Mouse (Mus musculus): ENCODE measurements around the gene Fgfr2. TPM values are rescaled to one million over a fixed set of nuclear protein-coding genes. Genes with fewer than 3 reads are reported as not detected.

Gene Fgfr2
- total and polyA plus RNA-seq, 2 experiments from 2014 or later = 17.1 to 47.6 TPM

- H3K4me2 ChIP-seq (ENCODE audit: low read depth) = no peak overlapping the region
- TF ChIP-seq CTCF (IDR thresholded peaks at IDR 0.05; ENCODE audit: low read depth) = no peak
- ATAC-seq = no peak
- no peaks in the 10 kb centered on the region for H3K4me1 ChIP-seq (ENCODE audit: insufficient read depth)
- no peak overlapping the region for H3K4me3 ChIP-seq (ENCODE audit: low read depth, low read length)
- H3K36me3 ChIP-seq (ENCODE audit: insufficient read depth) = peaks cover 9% of the 10 kb centered on the region
- H3K27me3 ChIP-seq (ENCODE audit: insufficient read depth, low read length) = no peaks in the 10 kb centered on the region
- DNase-seq = no peak
- WGBS = 84% methylated on average over 4 of the region's 4 CpGs
- H3K9ac ChIP-seq = no peak overlapping the region
- no peaks in the 10 kb centered on the region for H3K9me3 ChIP-seq (ENCODE audit: low read length)
- no peak overlapping the region for H3K27ac ChIP-seq (ENCODE audit: low read depth, low read length)
Observed at GRCm38 (mm10) chr7:132233732-132234131, 889.4 kb downstream of the Fgfr2 start.

GRCm38 (mm10) chr7:132232937-132233336 lies 890.2 kb downstream of the Fgfr2 start:
- H3K36me3 ChIP-seq (ENCODE audit: insufficient read depth) = peaks cover 6% of the 10 kb centered on the region
- no peak overlapping the region for H3K4me3 ChIP-seq (ENCODE audit: low read depth, low read length)
- H3K27ac ChIP-seq (ENCODE audit: low read depth, low read length) = no peak overlapping the region
- no peak for TF ChIP-seq CTCF (IDR thresholded peaks at IDR 0.05; ENCODE audit: low read depth)
- H3K9ac ChIP-seq = no peak overlapping the region
- no peaks in the 10 kb centered on the region for H3K27me3 ChIP-seq (ENCODE audit: insufficient read depth, low read length)
- no peaks in the 10 kb centered on the region for H3K4me1 ChIP-seq (ENCODE audit: insufficient read depth)
- 63% methylated on average over 2 of the region's 2 CpGs for WGBS
- ATAC-seq = no peak
- H3K4me2 ChIP-seq (ENCODE audit: low read depth) = no peak overlapping the region
- H3K9me3 ChIP-seq (ENCODE audit: low read length) = no peaks in the 10 kb centered on the region
- DNase-seq = no peak

- no peaks in the 10 kb centered on the region for H3K4me1 ChIP-seq (ENCODE audit: insufficient read depth)
- H3K4me3 ChIP-seq (ENCODE audit: low read depth, low read length) = no peak overlapping the region
- 95% methylated on average over 3 of the region's 3 CpGs for WGBS
- no peak overlapping the region for H3K27ac ChIP-seq (ENCODE audit: low read depth, low read length)
- ATAC-seq = no peak
- H3K36me3 ChIP-seq (ENCODE audit: insufficient read depth) = no peaks in the 10 kb centered on the region
- H3K9me3 ChIP-seq (ENCODE audit: low read length) = no peaks in the 10 kb centered on the region
- no peak for TF ChIP-seq CTCF (IDR thresholded peaks at IDR 0.05; ENCODE audit: low read depth)
- no peak overlapping the region for H3K4me2 ChIP-seq (ENCODE audit: low read depth)
- no peak for DNase-seq
- H3K27me3 ChIP-seq (ENCODE audit: insufficient read depth, low read length) = no peaks in the 10 kb centered on the region
- no peak overlapping the region for H3K9ac ChIP-seq
Observed at GRCm38 (mm10) chr7:132231476-132231875, 891.7 kb downstream of the Fgfr2 start.

GRCm38 (mm10) chr7:132230961-132231360 lies 892.2 kb downstream of the Fgfr2 start:
- Histone ChIP-seq H3K27ac (ENCODE audit: low read depth, low read length) (no peak overlapping the region), H3K4me1 (ENCODE audit: insufficient read depth) (no peaks in the 10 kb centered on the region), H3K4me2 (ENCODE audit: low read depth) (no peak overlapping the region), H3K9me3 (ENCODE audit: low read length) (no peaks in the 10 kb centered on the region), H3K9ac (no peak overlapping the region), H3K27me3 (ENCODE audit: insufficient read depth, low read length) (no peaks in the 10 kb centered on the region), H3K4me3 (ENCODE audit: low read depth, low read length) (no peak overlapping the region), H3K36me3 (ENCODE audit: insufficient read depth) (no peaks in the 10 kb centered on the region)
- ATAC-seq = no peak
- 84% methylated on average over 3 of the region's 3 CpGs for WGBS
- no peak for TF ChIP-seq CTCF (IDR thresholded peaks at IDR 0.05; ENCODE audit: low read depth)
- DNase-seq = no peak

- TF ChIP-seq CTCF (IDR thresholded peaks at IDR 0.05; ENCODE audit: low read depth) = no peak
- no peak; the same call in 1 of the 2 replicates for ATAC-seq
Observed at GRCm38 (mm10) chr7:132227075-132227640, 896.0 kb downstream of the Fgfr2 start.

GRCm38 (mm10) chr7:132226379-132227074 lies 896.6 kb downstream of the Fgfr2 start:
- TF ChIP-seq CTCF (IDR thresholded peaks at IDR 0.05; ENCODE audit: low read depth) = peak; percentile 96
- Histone ChIP-seq H3K36me3 (ENCODE audit: insufficient read depth) (no peaks in the 10 kb centered on the region), H3K9me3 (ENCODE audit: low read length) (no peaks in the 10 kb centered on the region), H3K27me3 (ENCODE audit: insufficient read depth, low read length) (no peaks in the 10 kb centered on the region), H3K4me2 (ENCODE audit: low read depth) (no peak overlapping the region), H3K9ac (no peak overlapping the region), H3K27ac (ENCODE audit: low read depth, low read length) (no peak overlapping the region), H3K4me3 (ENCODE audit: low read depth, low read length) (no peak overlapping the region), H3K4me1 (ENCODE audit: insufficient read depth) (no peaks in the 10 kb centered on the region)
- 56% methylated on average over 6 of the region's 6 CpGs for WGBS
- DNase-seq = peak; percentile 95
- peak; percentile 66 for ATAC-seq

More at GRCm38 (mm10) chr7:132227075-132227640, 896.0 kb downstream of the Fgfr2 start:
- Histone ChIP-seq H3K27me3 (ENCODE audit: insufficient read depth, low read length) (no peaks in the 10 kb centered on the region), H3K36me3 (ENCODE audit: insufficient read depth) (no peaks in the 10 kb centered on the region), H3K9ac (no peak overlapping the region), H3K4me1 (ENCODE audit: insufficient read depth) (no peaks in the 10 kb centered on the region), H3K27ac (ENCODE audit: low read depth, low read length) (no peak overlapping the region), H3K4me3 (ENCODE audit: low read depth, low read length) (no peak overlapping the region), H3K4me2 (ENCODE audit: low read depth) (no peak overlapping the region), H3K9me3 (ENCODE audit: low read length) (no peaks in the 10 kb centered on the region)
- 85% methylated on average over 8 of the region's 8 CpGs for WGBS
- DNase-seq = no peak

GRCm38 (mm10) chr7:132223452-132224141 lies 899.6 kb downstream of the Fgfr2 start:
- WGBS = 25% methylated on average over 10 of the region's 10 CpGs
- H3K9ac ChIP-seq = no peak overlapping the region

More at GRCm38 (mm10) chr7:132223452-132224141, 899.6 kb downstream of the Fgfr2 start:
- DNase-seq (no peak), ATAC-seq (peak; percentile 18; the same call in 1 of the 2 replicates)
- H3K27me3 ChIP-seq (ENCODE audit: insufficient read depth, low read length) = no peaks in the 10 kb centered on the region
- H3K9me3 ChIP-seq (ENCODE audit: low read length) = no peaks in the 10 kb centered on the region
- no peak for TF ChIP-seq CTCF (IDR thresholded peaks at IDR 0.05; ENCODE audit: low read depth)
- no peaks in the 10 kb centered on the region for H3K36me3 ChIP-seq (ENCODE audit: insufficient read depth)
- H3K27ac ChIP-seq (ENCODE audit: low read depth, low read length) = no peak overlapping the region
- no peaks in the 10 kb centered on the region for H3K4me1 ChIP-seq (ENCODE audit: insufficient read depth)
- no peak overlapping the region for H3K4me3 ChIP-seq (ENCODE audit: low read depth, low read length)
- no peak overlapping the region for H3K4me2 ChIP-seq (ENCODE audit: low read depth)

All from forebrain, postnatal 0 days (tissue).